Mouse (Mus musculus) limb, embryonic 13.5 days (tissue): ENCODE data around the gene Gba. TPM values are rescaled to one million over a fixed set of nuclear protein-coding genes. Genes with fewer than 3 reads are reported as not detected.
A peak's percentile ranks its signal among the peaks of the same experiment; 100 is the strongest.

Source experiments
- ATAC-seq: fragments of 200-750 bp; cut with Nextera tagmentation; 2 replicates; pipeline ENCODE4 v1.8.0; 2017; ENCODE audit warnings: low read depth, moderate number of reproducible peaks, moderate TSS enrichment; ENCODE audit not compliant: low FRiP score
- H3K27ac ChIP-seq: fragments of 300-500 bp; sonication (generic); 2 replicates; pipeline ENCODE4 v1.5.1; 2015; ENCODE audit warnings: inconsistent platforms, mild to moderate bottlenecking, moderate library complexity
- H3K27me3 ChIP-seq: fragments of 300-500 bp; sonication (generic); 2 replicates; pipeline ENCODE4 v1.6.1; 2015; ENCODE audit warnings: mild to moderate bottlenecking, inconsistent platforms
- H3K36me3 ChIP-seq: fragments of 300-500 bp; sonication (generic); 2 replicates; pipeline ENCODE4 v1.6.1; 2015; ENCODE audit warnings: inconsistent platforms, mild to moderate bottlenecking, moderate library complexity
- H3K4me1 ChIP-seq: fragments of 300-500 bp; sonication (generic); 2 replicates; pipeline ENCODE4 v1.6.1; 2015; ENCODE audit warnings: inconsistent platforms
- H3K4me2 ChIP-seq: fragments of 300-500 bp; sonication (generic); replicated peaks from 2 replicates; pipeline ENCODE4 v1.6.1; 2015; ENCODE audit warnings: inconsistent platforms, mild to moderate bottlenecking, moderate library complexity
- H3K4me3 ChIP-seq: fragments of 300-500 bp; sonication (generic); 2 replicates; pipeline ENCODE4 v1.5.1; 2015; ENCODE audit warnings: moderate library complexity, mild to moderate bottlenecking, inconsistent platforms
- H3K9ac ChIP-seq: fragments of 300-500 bp; sonication (generic); 2 replicates; pipeline ENCODE4 v1.6.1; 2015; ENCODE audit warnings: mild to moderate bottlenecking, inconsistent platforms
- H3K9me3 ChIP-seq: fragments of 300-500 bp; sonication (generic); 2 replicates; pipeline ENCODE4 v1.6.1; 2016; ENCODE audit warnings: inconsistent platforms
- WGBS: fragments of 180-500 bp; shearing (Covaris S2); methylation state at CpG from one replicate; pipeline ENCODE4 v1.1.7; 2015; 5-methylcytosine and 5-hydroxymethylcytosine counted together
- polyA plus RNA-seq: library from polyadenylated mRNA; unstranded; fragments of >200 nt; fragmentation: Nextera tagmentation; extraction: Ambion mirVana; gene quantifications from 2 replicates; pipeline ENCODE4 v1.2.1, GENCODE M21; 2015

The Gba gene
- polyA plus RNA-seq, 1 experiment from 2014 or later: 35.6 TPM

DNA sequence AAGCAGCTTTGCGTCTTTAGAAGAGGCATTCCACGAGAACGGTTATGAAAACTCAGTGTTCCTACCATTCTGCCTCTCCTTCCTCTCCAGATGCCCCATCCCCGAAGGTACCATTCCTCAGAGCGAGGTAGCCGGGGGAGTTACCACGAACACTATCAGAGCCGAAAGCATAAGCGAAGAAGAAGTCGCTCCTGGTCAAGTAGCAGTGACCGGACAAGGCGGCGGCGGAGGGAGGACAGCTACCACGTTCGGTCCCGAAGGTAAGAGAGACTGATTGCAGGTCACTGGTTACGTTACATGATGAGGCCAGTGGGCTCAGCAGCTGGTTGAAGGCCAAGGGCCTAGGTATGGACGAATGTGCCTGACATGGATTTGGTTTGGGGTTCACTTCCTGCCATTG, 35.8 kb upstream of the Gba start:
- Histone ChIP-seq H3K27ac (no peak overlapping the region), H3K36me3 (peaks cover 57% of the 10 kb centered on the region), H3K9me3 (no peaks in the 10 kb centered on the region), H3K9ac (no peak overlapping the region), H3K4me3 (no peak overlapping the region), H3K4me2 (no peak overlapping the region), H3K27me3 (no peaks in the 10 kb centered on the region), H3K4me1 (peaks cover 24% of the 10 kb centered on the region)
- WGBS: 96% methylated on average over 19 of the region's 19 CpGs
- no peak for ATAC-seq

DNA sequence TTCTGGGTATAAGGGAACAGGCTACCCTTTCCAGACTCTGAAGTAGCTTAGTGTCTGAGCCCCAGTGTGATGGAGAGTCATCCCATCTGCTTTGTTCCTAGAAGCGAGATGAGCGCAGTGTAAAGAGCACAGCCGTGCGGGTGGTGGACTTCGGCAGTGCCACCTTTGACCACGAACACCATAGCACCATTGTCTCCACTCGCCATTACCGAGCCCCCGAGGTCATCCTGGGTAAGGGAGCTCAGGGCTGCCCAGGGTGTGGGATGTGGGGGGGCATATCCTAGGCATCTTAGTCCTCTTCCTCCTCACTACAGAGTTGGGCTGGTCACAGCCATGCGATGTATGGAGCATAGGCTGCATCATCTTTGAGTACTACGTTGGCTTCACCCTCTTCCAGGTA, 27.9 kb upstream of the Gba start:
- no peak overlapping the region for H3K4me3 ChIP-seq
- H3K27ac ChIP-seq: no peak overlapping the region
- 94% methylated on average over 11 of the region's 11 CpGs for WGBS
- H3K4me1 ChIP-seq: peaks cover 21% of the 10 kb centered on the region
- no peaks in the 10 kb centered on the region for H3K9me3 ChIP-seq
- no peak for ATAC-seq
- no peak overlapping the region for H3K4me2 ChIP-seq
- H3K27me3 ChIP-seq: no peaks in the 10 kb centered on the region
- H3K36me3 ChIP-seq: peaks cover 80% of the 10 kb centered on the region
- H3K9ac ChIP-seq: no peak overlapping the region

DNA sequence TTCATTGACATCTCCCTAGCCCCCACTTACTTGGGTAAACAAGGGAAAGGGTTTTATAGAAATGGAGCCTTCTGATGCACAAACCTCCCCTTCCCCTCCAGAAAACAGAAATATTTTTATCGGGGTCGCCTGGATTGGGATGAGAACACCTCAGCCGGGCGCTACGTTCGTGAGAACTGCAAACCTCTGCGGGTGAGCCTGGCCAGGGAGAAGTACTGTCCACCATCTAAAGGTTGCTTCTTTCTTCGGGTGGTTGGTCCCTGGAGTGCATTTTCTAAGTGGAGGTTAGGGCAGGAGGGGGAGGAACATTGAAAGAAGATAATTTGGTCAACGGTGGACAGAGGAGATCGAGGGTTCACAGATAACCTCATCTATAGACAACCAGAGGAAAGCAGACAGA, 27.2 kb upstream of the Gba start:
- Histone ChIP-seq H3K9me3 (no peaks in the 10 kb centered on the region), H3K27me3 (no peaks in the 10 kb centered on the region), H3K27ac (no peak overlapping the region), H3K4me1 (peaks cover 21% of the 10 kb centered on the region), H3K9ac (no peak overlapping the region), H3K4me2 (no peak overlapping the region), H3K36me3 (peaks cover 80% of the 10 kb centered on the region), H3K4me3 (no peak overlapping the region)
- 93% methylated on average over 10 of the region's 10 CpGs for WGBS
- ATAC-seq: no peak

DNA sequence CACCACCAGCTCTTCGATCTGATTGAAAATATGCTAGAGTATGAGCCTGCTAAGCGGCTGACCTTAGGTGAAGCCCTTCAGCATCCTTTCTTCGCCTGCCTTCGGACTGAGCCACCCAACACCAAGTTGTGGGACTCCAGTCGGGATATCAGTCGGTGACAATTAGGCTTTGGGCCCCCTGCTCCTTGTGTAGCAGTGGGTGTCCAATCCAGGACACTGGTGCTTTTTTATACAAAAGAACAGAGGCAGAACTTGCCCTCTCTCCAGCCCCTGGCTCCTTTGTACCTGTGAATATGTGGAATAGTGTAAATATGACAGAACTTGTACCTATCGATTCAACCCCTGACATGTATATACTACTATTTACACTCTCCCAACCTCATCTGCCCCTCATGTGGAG, 26.3 kb upstream of the Gba start:
- Histone ChIP-seq H3K4me2 (peak overlapping the region; percentile 34), H3K9ac (peak overlapping the region; percentile 39; the same call in 1 of the 2 replicates), H3K36me3 (peaks cover 80% of the 10 kb centered on the region), H3K27me3 (no peaks in the 10 kb centered on the region), H3K9me3 (no peaks in the 10 kb centered on the region), H3K4me3 (no peak overlapping the region; the same call in 1 of the 2 replicates), H3K4me1 (peaks cover 21% of the 10 kb centered on the region), H3K27ac (no peak overlapping the region)
- ATAC-seq: no peak
- WGBS: 82% methylated on average over 7 of the region's 7 CpGs

DNA sequence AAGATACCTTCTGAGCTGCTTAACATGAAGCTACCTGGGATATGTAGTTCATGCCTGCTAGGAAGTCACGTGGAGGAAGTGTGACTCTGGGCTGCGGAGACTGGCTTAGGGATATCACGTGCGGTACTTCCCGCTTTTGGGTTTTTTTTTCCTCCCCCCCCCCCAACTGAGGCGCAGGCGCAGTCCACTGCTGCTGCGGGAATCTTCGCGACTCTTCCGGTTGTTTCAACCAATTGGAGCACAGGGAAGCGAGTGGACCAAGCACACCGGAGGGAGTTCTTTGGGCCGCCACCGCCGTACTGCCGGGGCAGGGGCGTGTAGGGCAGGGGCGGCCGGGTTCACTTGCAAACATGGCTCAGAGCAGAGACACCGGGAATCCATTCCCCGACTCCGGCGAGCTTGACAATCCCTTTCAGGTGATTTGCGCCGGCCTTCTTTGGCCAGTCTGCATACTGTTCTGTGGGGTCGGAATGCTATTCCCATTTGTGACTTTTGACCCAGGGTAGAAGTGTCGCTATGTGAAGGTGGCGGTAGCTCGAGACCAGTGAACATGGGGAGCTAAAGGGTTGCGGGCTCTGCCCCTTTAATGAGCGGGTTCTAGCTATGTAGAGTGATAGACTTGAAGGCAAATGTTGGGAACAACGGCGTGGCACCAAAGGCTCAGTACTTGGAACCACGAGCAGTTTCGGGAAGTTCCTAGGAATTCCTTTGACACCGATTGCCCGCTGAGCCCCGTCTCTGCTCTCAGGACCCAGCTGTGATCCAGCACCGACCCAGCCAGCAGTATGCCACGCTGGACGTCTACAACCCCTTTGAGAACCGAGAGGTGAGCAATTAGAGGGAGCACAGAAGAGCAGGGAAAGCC, 25.3 kb upstream of the Gba start, which contains the start of gene Scamp3:
Gene Scamp3, plus strand, starts transcription at position 232 of the 865 bp plus-strand sequence.
- H3K27ac ChIP-seq: peak within 1 kb of the TSS; percentile 79
- ATAC-seq: peak; percentile 96
- peak within 1 kb of the TSS; percentile 76 for H3K4me2 ChIP-seq
- H3K27me3 ChIP-seq: no peaks in the 10 kb centered on the region
- peak within 1 kb of the TSS; percentile 92 for H3K9ac ChIP-seq
- H3K4me3 ChIP-seq: peak within 1 kb of the TSS; percentile 84
- under 1% methylated on average over 43 of the region's 43 CpGs for WGBS
- H3K4me1 ChIP-seq: peaks cover 21% of the 10 kb centered on the region
- no peaks in the 10 kb centered on the region for H3K9me3 ChIP-seq
- peaks cover 80% of the 10 kb centered on the region for H3K36me3 ChIP-seq

DNA sequence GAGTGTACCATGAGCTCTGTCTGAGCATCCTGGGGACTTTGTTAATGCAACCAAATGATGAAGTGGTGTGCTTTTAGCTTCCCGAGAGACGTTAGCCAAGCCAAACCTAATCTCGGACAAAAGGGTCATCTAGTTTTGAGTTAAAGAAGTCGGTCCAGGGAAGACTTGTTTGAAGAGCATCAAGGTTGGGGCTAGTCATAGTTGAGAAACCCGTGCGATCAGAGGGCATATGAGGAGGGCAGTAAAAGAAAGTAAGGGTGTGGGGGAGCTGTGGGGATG, 24.7 kb upstream of the Gba start:
- WGBS: 9% methylated on average over 6 of the region's 6 CpGs
- Histone ChIP-seq H3K9me3 (no peaks in the 10 kb centered on the region), H3K4me2 (peak overlapping the region; percentile 76), H3K9ac (peak overlapping the region; percentile 92), H3K36me3 (peaks cover 77% of the 10 kb centered on the region), H3K27ac (peak overlapping the region; percentile 79), H3K27me3 (no peaks in the 10 kb centered on the region), H3K4me3 (peak overlapping the region; percentile 84), H3K4me1 (peaks cover 25% of the 10 kb centered on the region)
- no peak for ATAC-seq

DNA sequence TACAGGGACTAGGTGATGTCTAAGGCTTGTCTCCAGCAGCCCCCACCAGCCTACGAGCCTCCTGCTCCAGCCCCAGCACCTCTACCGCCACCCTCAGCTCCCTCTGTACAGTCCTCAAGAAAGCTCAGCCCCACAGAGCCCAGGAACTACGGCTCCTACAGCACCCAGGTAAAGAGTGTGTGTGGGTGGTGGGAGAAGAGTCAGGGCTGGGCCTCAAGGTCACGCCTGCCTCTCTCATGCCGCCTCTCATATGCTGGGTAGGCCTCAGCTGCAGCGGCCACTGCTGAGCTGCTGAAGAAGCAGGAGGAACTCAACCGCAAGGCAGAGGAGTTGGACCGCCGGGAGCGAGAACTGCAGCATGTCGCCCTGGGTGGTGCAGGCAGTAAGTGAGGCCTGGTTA, 23.7 kb upstream of the Gba start:
- WGBS: 88% methylated on average over 11 of the region's 11 CpGs
- ATAC-seq: no peak
- Histone ChIP-seq H3K4me1 (peaks cover 30% of the 10 kb centered on the region), H3K9me3 (no peaks in the 10 kb centered on the region), H3K27ac (no peak overlapping the region), H3K27me3 (no peaks in the 10 kb centered on the region), H3K4me2 (peak overlapping the region; percentile 76), H3K9ac (peak overlapping the region; percentile 92; the same call in 1 of the 2 replicates), H3K4me3 (peak overlapping the region; percentile 84), H3K36me3 (peaks cover 67% of the 10 kb centered on the region)

DNA sequence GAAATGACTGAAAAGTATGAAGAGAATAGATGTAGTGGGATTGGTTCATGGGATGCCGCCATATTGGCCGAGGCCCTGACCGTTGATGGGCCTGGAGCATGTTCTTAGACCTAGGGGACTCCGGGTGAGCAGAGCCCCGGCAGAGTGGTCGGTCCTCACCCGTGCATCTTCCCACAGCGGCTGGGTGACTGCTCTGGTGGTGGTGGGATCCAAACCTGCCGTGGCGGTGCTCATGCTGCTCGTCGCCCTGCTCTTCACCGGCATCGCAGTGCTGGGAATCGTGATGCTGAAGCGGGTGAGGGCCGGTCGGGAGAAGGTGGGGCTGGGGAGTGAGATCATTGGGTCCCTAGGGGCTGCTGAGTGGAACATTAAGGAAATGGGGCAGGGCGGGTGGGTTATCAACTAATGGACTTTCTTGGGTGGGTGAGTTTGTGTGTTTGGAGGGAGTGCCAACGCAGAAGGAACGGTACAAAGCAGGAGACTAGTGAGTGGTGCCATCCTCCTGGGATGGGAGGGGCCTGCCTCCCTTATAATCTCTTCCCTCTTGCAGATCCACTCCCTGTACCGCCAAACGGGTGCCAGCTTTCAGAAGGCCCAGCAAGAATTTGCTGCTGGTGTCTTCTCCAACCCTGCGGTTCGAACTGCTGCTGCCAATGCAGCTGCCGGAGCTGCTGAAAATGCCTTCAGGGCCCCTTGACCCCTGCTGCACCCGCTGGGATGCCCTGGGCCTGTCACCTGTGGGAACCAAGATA, 20.8 kb upstream of the Gba start:
- Histone ChIP-seq H3K27ac (no peak overlapping the region), H3K4me2 (no peak overlapping the region), H3K27me3 (no peaks in the 10 kb centered on the region), H3K4me1 (peaks cover 41% of the 10 kb centered on the region), H3K4me3 (no peak overlapping the region), H3K9me3 (no peaks in the 10 kb centered on the region), H3K36me3 (peaks cover 45% of the 10 kb centered on the region), H3K9ac (no peak overlapping the region)
- no peak for ATAC-seq
- 88% methylated on average over 27 of the region's 27 CpGs for WGBS

DNA sequence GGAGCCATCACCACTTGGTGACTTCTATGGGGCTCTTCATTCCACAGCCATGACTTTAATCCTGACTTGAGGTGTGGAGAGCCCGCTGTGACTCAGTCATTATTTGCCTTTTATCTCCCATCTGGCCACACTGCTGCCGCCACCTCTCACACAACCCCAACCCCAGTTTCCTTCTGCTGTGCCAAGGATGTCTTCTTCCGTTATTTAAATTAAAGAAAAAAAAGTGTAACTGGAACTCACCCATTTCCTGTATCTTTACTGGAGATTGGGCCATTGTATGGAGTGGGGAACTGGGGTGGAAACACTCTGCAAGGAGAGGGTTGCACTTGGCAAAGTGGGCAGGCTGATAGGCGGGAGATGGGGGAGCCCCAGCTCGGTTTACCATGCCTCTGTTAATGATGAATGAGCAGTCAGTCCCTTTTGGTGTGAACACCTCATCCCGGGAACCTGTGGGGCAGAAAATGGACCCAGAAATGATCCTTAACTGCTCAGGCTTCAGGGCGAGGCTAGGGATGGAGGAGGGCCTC, 20.1 kb upstream of the Gba start:
- 51% methylated on average over 7 of the region's 7 CpGs for WGBS

DNA sequence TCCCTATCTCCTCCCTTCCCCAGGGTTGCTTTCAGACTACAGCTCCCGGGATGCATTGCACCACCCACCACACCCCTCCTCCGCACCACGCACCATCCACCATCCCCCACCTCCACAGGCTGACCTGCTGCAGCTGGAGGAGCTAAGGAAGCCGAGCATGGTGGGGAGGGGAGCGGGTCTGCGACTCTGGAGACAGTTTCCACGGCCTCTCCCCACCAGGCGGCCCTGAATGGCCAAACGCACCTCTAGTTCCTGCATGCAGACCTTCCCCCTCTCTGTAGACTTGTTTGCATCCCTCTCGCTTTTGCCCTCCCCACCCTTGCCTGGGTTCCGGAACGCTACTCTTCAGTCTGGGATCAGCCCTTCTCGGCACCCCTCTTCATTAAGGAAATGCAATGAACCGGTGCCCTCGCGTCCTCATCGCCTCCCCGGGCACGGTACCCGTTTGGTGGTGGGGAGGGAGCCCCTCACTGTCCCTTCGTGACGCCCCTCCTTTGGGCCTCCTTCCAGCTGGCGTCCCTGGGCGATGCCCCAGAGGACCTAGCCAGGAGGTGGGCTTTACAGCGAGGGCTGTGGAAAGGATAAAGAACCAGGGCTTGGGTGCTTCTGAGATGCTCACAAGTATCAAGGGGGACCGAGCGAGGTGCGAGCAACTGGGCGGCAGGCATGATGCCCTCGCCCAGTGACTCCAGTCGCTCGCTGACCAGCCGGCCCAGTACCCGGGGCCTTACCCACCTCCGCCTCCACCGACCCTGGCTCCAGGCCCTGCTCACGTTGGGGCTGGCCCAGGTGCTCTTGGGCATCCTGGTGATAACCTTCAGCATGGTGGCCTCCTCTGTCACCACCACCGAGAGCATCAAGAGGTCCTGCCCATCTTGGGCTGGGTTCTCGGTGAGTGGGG, 19.4 kb upstream of the Gba start, which contains the start of gene Fam189b:
Gene Fam189b, plus strand, starts transcription at position 86 of the 901 bp plus-strand sequence.
- H3K36me3 ChIP-seq: peaks cover 59% of the 10 kb centered on the region
- peak within 1 kb of the TSS; percentile 88 for H3K27ac ChIP-seq
- peak within 1 kb of the TSS; percentile 95 for H3K4me2 ChIP-seq
- peak within 1 kb of the TSS; percentile 71 for H3K4me3 ChIP-seq
- peaks cover 38% of the 10 kb centered on the region for H3K4me1 ChIP-seq
- H3K27me3 ChIP-seq: no peaks in the 10 kb centered on the region
- peak; percentile 92 for ATAC-seq
- 6% methylated on average over 39 of the region's 39 CpGs for WGBS
- no peaks in the 10 kb centered on the region for H3K9me3 ChIP-seq
- peak within 1 kb of the TSS; percentile 85 for H3K9ac ChIP-seq

More for the DNA sequence above, 20.1 kb upstream of the Gba start:
- peak; percentile 29; the same call in 1 of the 2 replicates for ATAC-seq
- Histone ChIP-seq H3K27ac (0 out of 2 replicates have a peak overlapping the region, but pooled peaks have one; percentile 88), H3K4me2 (peak overlapping the region; percentile 95), H3K9ac (no peak overlapping the region), H3K4me1 (peaks cover 40% of the 10 kb centered on the region), H3K9me3 (no peaks in the 10 kb centered on the region), H3K36me3 (peaks cover 51% of the 10 kb centered on the region), H3K4me3 (peak overlapping the region; percentile 71), H3K27me3 (no peaks in the 10 kb centered on the region)

DNA sequence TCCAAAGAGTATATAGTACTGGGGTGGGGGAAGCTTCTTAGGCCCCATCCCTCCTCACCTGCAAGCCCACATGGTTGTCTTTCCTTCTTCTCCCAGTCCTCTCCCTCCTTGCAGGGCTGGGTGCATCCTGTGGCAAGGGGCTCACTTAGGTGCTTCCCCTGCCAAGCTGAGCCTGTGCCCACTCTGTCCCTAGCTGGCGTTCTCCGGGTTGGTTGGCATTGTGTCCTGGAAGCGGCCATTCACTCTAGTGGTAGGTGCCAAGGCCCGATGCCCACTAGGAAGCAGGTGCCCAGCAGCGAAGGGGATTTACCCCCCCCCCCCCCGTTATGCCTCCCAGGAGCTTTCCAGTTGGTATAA, 18.8 kb upstream of the Gba start:
- 79% methylated on average over 6 of the region's 6 CpGs for WGBS
- no peaks in the 10 kb centered on the region for H3K9me3 ChIP-seq
- peak overlapping the region; percentile 95 for H3K4me2 ChIP-seq
- no peak for ATAC-seq
- peak overlapping the region; percentile 71 for H3K4me3 ChIP-seq
- peak overlapping the region; percentile 85 for H3K9ac ChIP-seq
- peaks cover 63% of the 10 kb centered on the region for H3K36me3 ChIP-seq
- H3K4me1 ChIP-seq: peaks cover 32% of the 10 kb centered on the region
- H3K27ac ChIP-seq: peak overlapping the region; percentile 88; the same call in 1 of the 2 replicates
- H3K27me3 ChIP-seq: no peaks in the 10 kb centered on the region
